In genomic region chr5:43461987-43462715, GRCm38 (mm10) we compare ENCODE assay signal across 26 mouse cellular contexts. TPM values are rescaled to one million over a fixed set of nuclear protein-coding genes. Genes with fewer than 3 reads are reported as not detected.
A peak's percentile ranks its signal among the peaks of the same experiment; 100 is the strongest.
DNase-seq lines count a peak whose midpoint lies in the region; ATAC-seq and TF ChIP-seq lines count a peak whose summit lies in the region.
"Had no signal": no experiment of that assay in that cellular context is flagged by ENCODE, and none has a peak within 500 bp of the region (broad histone marks: within the 10 kb centered on the region; RNA-seq: fewer than 3 reads in every experiment).

No protein-coding gene starts in this region.

- in situ Hi-C loops in CH12.LX (cut with MboI; ENCODE audit: low pct_ligation_motif_present, low pct_unique_long_range_greater_than_20kb, low sequenced_read_pairs): no loop called here

- peak; percentile 98 for TF ChIP-seq EP300 in CH12.LX (IDR thresholded peaks at IDR 0.05; ENCODE audit: low read length)

- H3K27ac ChIP-seq in kidney, embryonic 15.5 days: 0 out of 2 replicates have a peak overlapping the region, but pooled peaks have one; percentile 6
- H3K27ac ChIP-seq in CH12.LX (ENCODE audit: insufficient read depth, low read depth): peak overlapping the region; percentile 58
- peak overlapping the region; percentile 58 for H3K27ac ChIP-seq in embryonic fibroblast, embryonic 13.5 days (ENCODE audit: insufficient read depth, low read length)
- no peak overlapping the region for H3K27ac ChIP-seq in neural tube, embryonic 15.5 days (replicated peaks)
- H3K27ac ChIP-seq: embryonic facial prominence, embryonic 10.5 days; embryonic facial prominence, embryonic 13.5 days; hindbrain, embryonic 10.5 days; hindbrain, embryonic 13.5 days had no signal

- no peaks in the 10 kb centered on the region for H3K9me3 ChIP-seq in kidney, embryonic 15.5 days (replicated peaks)
- H3K9me3 ChIP-seq in CH12.LX (replicated peaks; ENCODE audit: low read length): no peaks in the 10 kb centered on the region
- no peaks in the 10 kb centered on the region for H3K9me3 ChIP-seq in neural tube, embryonic 15.5 days (replicated peaks)
- H3K9me3 ChIP-seq: embryonic facial prominence, embryonic 10.5 days; embryonic facial prominence, embryonic 13.5 days; G1E; hindbrain, embryonic 10.5 days; hindbrain, embryonic 13.5 days had no signal

- dilution Hi-C loops in CH12.LX (cut with MboI; ENCODE audit: extremely low pct_ligation_motif_present, extremely low pct_unique_long_range_greater_than_20kb, low sequenced_read_pairs): no loop called here

- H3K79me2 ChIP-seq in CH12.LX (replicated peaks; ENCODE audit: control insufficient read depth, extremely low read depth, insufficient read depth, poor library complexity, severe bottlenecking): no peaks in the 10 kb centered on the region

- ATAC-seq in kidney, embryonic 15.5 days (replicated peaks; ENCODE audit: low FRiP score): no peak
- no peak for ATAC-seq in neural tube, embryonic 15.5 days (ENCODE audit: low FRiP score)
- ATAC-seq: forebrain, embryonic 14.5 days; hindbrain, embryonic 16.5 days; intestine, embryonic 16.5 days; Patski had no signal

- H3K4me3 ChIP-seq in kidney, embryonic 15.5 days (replicated peaks): no peak overlapping the region
- H3K4me3 ChIP-seq in CH12.LX (replicated peaks in 1 of 3; ENCODE audit: low read depth in 2 of 3, low read length in 2 of 3, poor library complexity in 1 of 3): no peak overlapping the region
- H3K4me3 ChIP-seq in embryonic fibroblast, embryonic 13.5 days (ENCODE audit: insufficient read depth, low read length): no peak overlapping the region
- H3K4me3 ChIP-seq in neural tube, embryonic 15.5 days (replicated peaks): no peak overlapping the region
- H3K4me3 ChIP-seq: embryonic facial prominence, embryonic 10.5 days; embryonic facial prominence, embryonic 13.5 days; hindbrain, embryonic 10.5 days; hindbrain, embryonic 13.5 days had no signal

- no peaks in the 10 kb centered on the region for H3K36me3 ChIP-seq in kidney, embryonic 15.5 days
- H3K36me3 ChIP-seq in CH12.LX (replicated peaks in 1 of 2; ENCODE audit: control insufficient read depth in 1 of 2, insufficient read depth in 1 of 2, low read length in 1 of 2): no peaks in the 10 kb centered on the region
- H3K36me3 ChIP-seq in neural tube, embryonic 15.5 days: no peaks in the 10 kb centered on the region
- H3K36me3 ChIP-seq: embryonic facial prominence, embryonic 10.5 days; embryonic facial prominence, embryonic 13.5 days; G1E; hindbrain, embryonic 10.5 days; hindbrain, embryonic 13.5 days had no signal

- H3K27me3 ChIP-seq in kidney, embryonic 15.5 days: no peaks in the 10 kb centered on the region
- no peaks in the 10 kb centered on the region for H3K27me3 ChIP-seq in CH12.LX (replicated peaks)
- H3K27me3 ChIP-seq in neural tube, embryonic 15.5 days (replicated peaks): no peaks in the 10 kb centered on the region
- H3K27me3 ChIP-seq: embryonic facial prominence, embryonic 13.5 days; hindbrain, embryonic 13.5 days; Patski had no signal

- no peak for TF ChIP-seq RAD21 in CH12.LX (IDR thresholded peaks at IDR 0.05; ENCODE audit: low read depth, low read length)

- DNase-seq in kidney, adult 11 months: no peak
- DNase-seq in CH12.LX (ENCODE audit: extremely low read depth): peak; percentile 62
- DNase-seq in layer of hippocampus, adult 11-12 months (ENCODE audit: low spot score): no peak
- DNase-seq: adrenal gland, postnatal 10 days; adrenal gland, postnatal 36 days; cerebellum, adult 11 months; cerebellum, adult 2 months; cerebellum, postnatal 10 days; cerebellum, postnatal 36 days; embryo, embryonic 11 days; gastrocnemius, postnatal 36 days; kidney, adult 2 months had no signal

- no peaks in the 10 kb centered on the region for H3K4me1 ChIP-seq in kidney, embryonic 15.5 days
- H3K4me1 ChIP-seq in CH12.LX (ENCODE audit: control insufficient read depth in 1 of 2, insufficient read depth in 2 of 2): peaks cover 9 to 56% of the 10 kb centered on the region in 2 experiments
- H3K4me1 ChIP-seq in embryonic fibroblast, embryonic 13.5 days (ENCODE audit: control insufficient read depth, insufficient read depth, low read length): no peaks in the 10 kb centered on the region
- no peaks in the 10 kb centered on the region for H3K4me1 ChIP-seq in neural tube, embryonic 15.5 days
- H3K4me1 ChIP-seq: embryonic facial prominence, embryonic 10.5 days; hindbrain, embryonic 10.5 days; hindbrain, embryonic 13.5 days had no signal

- no peak overlapping the region for H3K9ac ChIP-seq in kidney, embryonic 15.5 days
- H3K9ac ChIP-seq in CH12.LX (ENCODE audit: insufficient read depth, low read depth): peak overlapping the region; percentile 50
- no peak overlapping the region for H3K9ac ChIP-seq in neural tube, embryonic 15.5 days (replicated peaks)
- H3K9ac ChIP-seq: embryonic facial prominence, embryonic 13.5 days; hindbrain, embryonic 13.5 days had no signal

- WGBS in kidney, embryonic 15.5 days: 65% methylated on average over 1 of the region's 1 CpGs
- WGBS in neural tube, embryonic 15.5 days: 73% methylated on average over 1 of the region's 1 CpGs

- H3K4me2 ChIP-seq in kidney, embryonic 15.5 days: no peak overlapping the region
- H3K4me2 ChIP-seq in CH12.LX (ENCODE audit: insufficient read depth, low read depth, poor library complexity, severe bottlenecking): peak overlapping the region; percentile 77
- no peak overlapping the region for H3K4me2 ChIP-seq in neural tube, embryonic 15.5 days
- H3K4me2 ChIP-seq: embryonic facial prominence, embryonic 13.5 days; heart, embryonic 11.5 days; hindbrain, embryonic 13.5 days had no signal

- TF ChIP-seq POLR2A in CH12.LX (IDR thresholded peaks at IDR 0.05; ENCODE audit: low read depth, low read length): no peak
- no peak for TF ChIP-seq POLR2A in embryonic fibroblast, embryonic 13.5 days (IDR thresholded peaks at IDR 0.05; ENCODE audit: low read depth, low read length)

- TF ChIP-seq CTCF in CH12.LX (conservative IDR thresholded peaks at IDR 0.05 in 1 of 2, IDR thresholded peaks at IDR 0.05 in 1 of 2; ENCODE audit: low read depth in 2 of 2, low read length in 2 of 2): no peak
- TF ChIP-seq CTCF in embryonic fibroblast, embryonic 13.5 days (IDR thresholded peaks at IDR 0.05; ENCODE audit: borderline replicate concordance, insufficient read depth, low read length): no peak

TF ChIP-seq in CH12.LX, 34 proteins besides CTCF, POLR2A, EP300 and RAD21 (continues in another document):
- TF ChIP-seq SIN3A (IDR thresholded peaks at IDR 0.05; ENCODE audit: low read length): 0 out of 2 replicates have a peak, but pooled peaks have one; percentile 51
- TF ChIP-seq POLR2AphosphoS2 (IDR thresholded peaks at IDR 0.05; ENCODE audit: low read depth, low read length): no peak
- no peak for TF ChIP-seq ZNF384 (IDR thresholded peaks at IDR 0.05; ENCODE audit: low read depth, low read length)
- peak; percentile 61 for TF ChIP-seq TCF12 (IDR thresholded peaks at IDR 0.05; ENCODE audit: low read depth, low read length)
- TF ChIP-seq NELFE (IDR thresholded peaks at IDR 0.05; ENCODE audit: low read depth, low read length): no peak
- TF ChIP-seq E2F4 (IDR thresholded peaks at IDR 0.05; ENCODE audit: insufficient replicate concordance, low read depth, low read length): no peak
- TF ChIP-seq MXI1 (IDR thresholded peaks at IDR 0.05; ENCODE audit: low read depth, low read length): peak; percentile 25; the same call in 1 of the 2 replicates
- no peak; the same call in 1 of the 2 replicates for TF ChIP-seq CHD2 (IDR thresholded peaks at IDR 0.05; ENCODE audit: low read length)
- peak; percentile 70 for TF ChIP-seq RCOR1 (conservative IDR thresholded peaks at IDR 0.05; ENCODE audit: low read depth, low read length)
- TF ChIP-seq JUND (conservative IDR thresholded peaks at IDR 0.05; ENCODE audit: low read depth, low read length): peak; percentile 92
- peak; percentile 80 for TF ChIP-seq ETS1 (conservative IDR thresholded peaks at IDR 0.05; ENCODE audit: low read depth, low read length)
- peak; percentile 87 for TF ChIP-seq JUN (IDR thresholded peaks at IDR 0.05; ENCODE audit: insufficient read depth, low read depth, low read length)
- TF ChIP-seq KAT2A (IDR thresholded peaks at IDR 0.05; ENCODE audit: insufficient replicate concordance, low read length): no peak
- 0 out of 2 replicates have a peak, but pooled peaks have one; percentile 50 for TF ChIP-seq TBP (conservative IDR thresholded peaks at IDR 0.05; ENCODE audit: low read depth, low read length)
- peak; percentile 91 for TF ChIP-seq IRF4 (IDR thresholded peaks at IDR 0.05; ENCODE audit: low read depth, low read length)
- TF ChIP-seq USF2 (conservative IDR thresholded peaks at IDR 0.05; ENCODE audit: low read depth, low read length): no peak
- no peak for TF ChIP-seq USF1 (IDR thresholded peaks at IDR 0.05; ENCODE audit: low read depth, low read length)
- no peak for TF ChIP-seq ZC3H11A (IDR thresholded peaks at IDR 0.05; ENCODE audit: low read depth, low read length)
- no peak for TF ChIP-seq ELF1 (IDR thresholded peaks at IDR 0.05; ENCODE audit: low read depth, low read length)
- TF ChIP-seq MAFK (IDR thresholded peaks at IDR 0.05; ENCODE audit: insufficient replicate concordance, low read length): peak; percentile 84
- no peak; the same call in 1 of the 2 replicates for TF ChIP-seq MAZ (IDR thresholded peaks at IDR 0.05; ENCODE audit: low read depth, low read length)
- TF ChIP-seq UBTF (IDR thresholded peaks at IDR 0.05; ENCODE audit: low read depth, low read length): no peak
- peak; percentile 71; the same call in 1 of the 2 replicates for TF ChIP-seq MYC (IDR thresholded peaks at IDR 0.05; ENCODE audit: low read depth, low read length)
- peak; percentile 12; the same call in 1 of the 2 replicates for TF ChIP-seq BHLHE40 (IDR thresholded peaks at IDR 0.05; ENCODE audit: low read depth, low read length)
- no peak for TF ChIP-seq ZMIZ1 (IDR thresholded peaks at IDR 0.05; ENCODE audit: low read depth, low read length)
- TF ChIP-seq NRF1 (IDR thresholded peaks at IDR 0.05; ENCODE audit: low read depth, low read length): no peak
- TF ChIP-seq GABPA (IDR thresholded peaks at IDR 0.05; ENCODE audit: insufficient replicate concordance, low read depth, low read length): no peak
- 0 out of 2 replicates have a peak, but pooled peaks have one; percentile 44 for TF ChIP-seq MEF2A (IDR thresholded peaks at IDR 0.05; ENCODE audit: borderline replicate concordance, low read depth, low read length)
- TF ChIP-seq CHD1 (IDR thresholded peaks at IDR 0.05; ENCODE audit: low read depth, low read length): no peak

RNA-seq across cellular contexts. Expression of gene C1qtnf7, which starts 53.2 kb away (rescaled TPM):
- polyA plus RNA-seq in kidney, embryonic 15.5 days (2015; fragmentation: Nextera tagmentation; extraction: Ambion mirVana): 3.5 and 5.0 TPM in 2 replicates
- not detected in 2 replicates for total RNA-seq in CH12.LX (2012; rRNA removed)
- total RNA-seq in CH12.LX (2014; rRNA removed): not detected in 2 replicates
- not detected in 2 replicates for polyA plus RNA-seq in CH12.LX (2012; ENCODE audit: insufficient read length, low read depth)
- 1.0 and 4.8 TPM in 2 replicates for polyA plus RNA-seq in embryonic fibroblast, embryonic 13.5 days (2011; ENCODE audit: insufficient read length, low read depth, missing spikeins)
- 1.7 and 2.2 TPM in 2 replicates for polyA plus RNA-seq in neural tube, embryonic 15.5 days (2015; fragmentation: Nextera tagmentation; extraction: Ambion mirVana)
- total RNA-seq: granulocyte monocyte progenitor cell, adult 5-6 weeks had no signal
- polyA plus RNA-seq: G1E had no signal
